Mouse (Mus musculus): ENCODE results near the gene Pdzk1ip1. TPM values are rescaled to one million over a fixed set of nuclear protein-coding genes. Genes with fewer than 3 reads are reported as not detected.

Pdzk1ip1 gene
- total and polyA plus RNA-seq, 3 experiments: 0.55 TPM; not detected in 2

GRCm38 (mm10) chr4:115124713-115125112, 36.2 kb downstream of the Pdzk1ip1 start:
- Histone ChIP-seq H3K36me3 (replicated peaks in 1 of 2; ENCODE audit: control insufficient read depth in 1 of 2, insufficient read depth in 1 of 2, low read length in 1 of 2) (no peaks in the 10 kb centered on the region), H3K4me3 (replicated peaks in 1 of 3; ENCODE audit: low read depth in 2 of 3, low read length in 2 of 3, poor library complexity in 1 of 3) (no peak overlapping the region), H3K4me2 (ENCODE audit: insufficient read depth, low read depth, poor library complexity, severe bottlenecking) (no peak overlapping the region), H3K4me1 (ENCODE audit: control insufficient read depth in 1 of 2, insufficient read depth in 2 of 2) (no peaks in the 10 kb centered on the region), H3K79me2 (replicated peaks; ENCODE audit: control insufficient read depth, extremely low read depth, insufficient read depth, poor library complexity, severe bottlenecking) (no peaks in the 10 kb centered on the region), H3K27ac (ENCODE audit: insufficient read depth, low read depth) (no peak overlapping the region), H3K27me3 (replicated peaks) (peaks cover 74% of the 10 kb centered on the region), H3K9me3 (replicated peaks; ENCODE audit: low read length) (no peaks in the 10 kb centered on the region), H3K9ac (ENCODE audit: insufficient read depth, low read depth) (no peak overlapping the region)
- in situ Hi-C loops (cut with MboI; ENCODE audit: low pct_ligation_motif_present, low pct_unique_long_range_greater_than_20kb, low sequenced_read_pairs): no loop called here
- no peak for DNase-seq (ENCODE audit: extremely low read depth)
- dilution Hi-C loops (cut with MboI; ENCODE audit: extremely low pct_ligation_motif_present, extremely low pct_unique_long_range_greater_than_20kb, low sequenced_read_pairs): no loop called here
- peak in 1 of 2 experiments; percentile 47; a peak in 2 of 4 replicates for TF ChIP-seq CTCF (conservative IDR thresholded peaks at IDR 0.05 in 1 of 2, IDR thresholded peaks at IDR 0.05 in 1 of 2; ENCODE audit: low read depth in 2 of 2, low read length in 2 of 2)
- no peak for TF ChIP-seq POLR2A (IDR thresholded peaks at IDR 0.05; ENCODE audit: low read depth, low read length)
- no peak for TF ChIP-seq CHD2 (IDR thresholded peaks at IDR 0.05; ENCODE audit: low read length)
- TF ChIP-seq PAX5 (IDR thresholded peaks at IDR 0.05; ENCODE audit: low read length): no peak
- TF ChIP-seq MYC (IDR thresholded peaks at IDR 0.05; ENCODE audit: low read depth, low read length): peak; percentile 68; the same call in 1 of the 2 replicates
- no peak for TF ChIP-seq GABPA (IDR thresholded peaks at IDR 0.05; ENCODE audit: insufficient replicate concordance, low read depth, low read length)

- no peaks in the 10 kb centered on the region for H3K4me1 ChIP-seq (ENCODE audit: control insufficient read depth in 1 of 2, insufficient read depth in 2 of 2)
- no peak overlapping the region for H3K4me2 ChIP-seq (ENCODE audit: insufficient read depth, low read depth, poor library complexity, severe bottlenecking)
- H3K4me3 ChIP-seq (replicated peaks in 1 of 3; ENCODE audit: low read depth in 2 of 3, low read length in 2 of 3, poor library complexity in 1 of 3): no peak overlapping the region
- H3K27me3 ChIP-seq (replicated peaks): peaks cover 55% of the 10 kb centered on the region
- no peak for DNase-seq (ENCODE audit: extremely low read depth)
- in situ Hi-C loops (cut with MboI; ENCODE audit: low pct_ligation_motif_present, low pct_unique_long_range_greater_than_20kb, low sequenced_read_pairs) (no loop called here), dilution Hi-C loops (cut with MboI; ENCODE audit: extremely low pct_ligation_motif_present, extremely low pct_unique_long_range_greater_than_20kb, low sequenced_read_pairs) (no loop called here)
- H3K9me3 ChIP-seq (replicated peaks; ENCODE audit: low read length): no peaks in the 10 kb centered on the region
- TF ChIP-seq USF2 (conservative IDR thresholded peaks at IDR 0.05; ENCODE audit: low read depth, low read length) (no peak), IRF4 (IDR thresholded peaks at IDR 0.05; ENCODE audit: low read depth, low read length) (no peak), NRF1 (IDR thresholded peaks at IDR 0.05; ENCODE audit: low read depth, low read length) (no peak), ZC3H11A (IDR thresholded peaks at IDR 0.05; ENCODE audit: low read depth, low read length) (no peak), BHLHE40 (IDR thresholded peaks at IDR 0.05; ENCODE audit: low read depth, low read length) (no peak), ETS1 (conservative IDR thresholded peaks at IDR 0.05; ENCODE audit: low read depth, low read length) (no peak), JUN (IDR thresholded peaks at IDR 0.05; ENCODE audit: insufficient read depth, low read depth, low read length) (no peak), ZNF384 (IDR thresholded peaks at IDR 0.05; ENCODE audit: low read depth, low read length) (no peak), TBP (conservative IDR thresholded peaks at IDR 0.05; ENCODE audit: low read depth, low read length) (no peak), JUND (conservative IDR thresholded peaks at IDR 0.05; ENCODE audit: low read depth, low read length) (no peak), E2F4 (IDR thresholded peaks at IDR 0.05; ENCODE audit: insufficient replicate concordance, low read depth, low read length) (no peak), KAT2A (IDR thresholded peaks at IDR 0.05; ENCODE audit: insufficient replicate concordance, low read length) (no peak), MEF2A (IDR thresholded peaks at IDR 0.05; ENCODE audit: borderline replicate concordance, low read depth, low read length) (no peak), RAD21 (IDR thresholded peaks at IDR 0.05; ENCODE audit: low read depth, low read length) (no peak), ELF1 (IDR thresholded peaks at IDR 0.05; ENCODE audit: low read depth, low read length) (no peak), GABPA (IDR thresholded peaks at IDR 0.05; ENCODE audit: insufficient replicate concordance, low read depth, low read length) (no peak), RCOR1 (conservative IDR thresholded peaks at IDR 0.05; ENCODE audit: low read depth, low read length) (no peak), NELFE (IDR thresholded peaks at IDR 0.05; ENCODE audit: low read depth, low read length) (no peak)
- H3K36me3 ChIP-seq (replicated peaks in 1 of 2; ENCODE audit: control insufficient read depth in 1 of 2, insufficient read depth in 1 of 2, low read length in 1 of 2): no peaks in the 10 kb centered on the region
- no peak overlapping the region for H3K9ac ChIP-seq (ENCODE audit: insufficient read depth, low read depth)
- H3K27ac ChIP-seq (ENCODE audit: insufficient read depth, low read depth): no peak overlapping the region
- H3K79me2 ChIP-seq (replicated peaks; ENCODE audit: control insufficient read depth, extremely low read depth, insufficient read depth, poor library complexity, severe bottlenecking): no peaks in the 10 kb centered on the region
Measured at GRCm38 (mm10) chr4:115133085-115133484, 44.6 kb downstream of the Pdzk1ip1 start.
